ENCODE assay signal across 10 mouse cellular contexts in the genomic region with DNA sequence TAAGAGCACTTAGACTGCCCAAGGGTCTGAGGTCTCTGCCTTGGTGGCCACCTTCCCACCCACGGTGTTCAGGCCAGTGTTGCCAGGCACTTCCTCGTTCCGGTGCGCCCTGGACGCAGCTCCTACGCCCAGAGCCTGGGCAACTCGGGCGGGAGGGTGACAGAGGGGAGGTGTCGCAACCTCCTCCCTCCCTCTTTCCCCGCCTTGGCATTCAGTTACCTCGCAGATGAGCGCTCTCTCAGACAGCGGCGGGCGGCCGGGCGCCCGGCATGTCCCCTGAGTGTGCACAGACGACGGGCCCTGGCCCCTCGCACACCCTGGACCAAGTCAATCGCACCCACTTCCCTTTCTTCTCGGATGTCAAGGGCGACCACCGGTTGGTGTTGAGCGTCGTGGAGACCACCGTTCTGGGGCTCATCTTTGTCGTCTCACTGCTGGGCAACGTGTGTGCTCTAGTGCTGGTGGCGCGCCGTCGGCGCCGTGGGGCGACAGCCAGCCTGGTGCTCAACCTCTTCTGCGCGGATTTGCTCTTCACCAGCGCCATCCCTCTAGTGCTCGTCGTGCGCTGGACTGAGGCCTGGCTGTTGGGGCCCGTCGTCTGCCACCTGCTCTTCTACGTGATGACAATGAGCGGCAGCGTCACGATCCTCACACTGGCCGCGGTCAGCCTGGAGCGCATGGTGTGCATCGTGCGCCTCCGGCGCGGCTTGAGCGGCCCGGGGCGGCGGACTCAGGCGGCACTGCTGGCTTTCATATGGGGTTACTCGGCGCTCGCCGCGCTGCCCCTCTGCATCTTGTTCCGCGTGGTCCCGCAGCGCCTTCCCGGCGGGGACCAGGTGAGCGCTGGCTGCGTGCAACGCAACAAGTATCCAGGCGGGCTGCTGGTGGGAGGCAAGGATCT. TPM values are rescaled to one million over a fixed set of nuclear protein-coding genes. Genes with fewer than 3 reads are reported as not detected.
DNase-seq lines count a peak whose midpoint lies in the region; ATAC-seq lines count a peak whose summit lies in the region.
"Had no signal": no experiment of that assay in that cellular context is flagged by ENCODE, and none has a peak within 500 bp of the region (broad histone marks: within the 10 kb centered on the region; RNA-seq: fewer than 3 reads in every experiment).

Gene Ffar4 (plus strand): TSS at position 214 of the 901 bp plus-strand sequence.

- H3K9ac ChIP-seq in embryonic facial prominence, embryonic 15.5 days = no peak within 1 kb of the TSS
- peak within 1 kb of the TSS; percentile 43; the same call in 1 of the 2 replicates for H3K9ac ChIP-seq in limb, embryonic 13.5 days
- no peak within 1 kb of the TSS for H3K9ac ChIP-seq in midbrain, embryonic 12.5 days (replicated peaks)

- H3K4me3 ChIP-seq in heart, embryonic 10.5 days = peak within 1 kb of the TSS; percentile 56
- peak within 1 kb of the TSS; percentile 30 for H3K4me3 ChIP-seq in embryonic facial prominence, embryonic 15.5 days (replicated peaks)
- peak within 1 kb of the TSS; percentile 42 for H3K4me3 ChIP-seq in limb, embryonic 13.5 days
- H3K4me3 ChIP-seq in midbrain, embryonic 12.5 days = peak within 1 kb of the TSS; percentile 33

- ATAC-seq in embryonic facial prominence, embryonic 15.5 days (ENCODE audit: insufficient number of reproducible peaks, low FRiP score, low TSS enrichment, low read depth) = no peak
- peak; percentile 36; the same call in 1 of the 2 replicates for ATAC-seq in limb, embryonic 13.5 days (ENCODE audit: low FRiP score, low read depth)
- peak; percentile 38; the same call in 1 of the 2 replicates for ATAC-seq in midbrain, embryonic 12.5 days (ENCODE audit: low FRiP score, low read depth)
- ATAC-seq in activated CD4-positive, CD25-positive, alpha-beta regulatory T cell, adult 4 months = no peak

- peaks cover 12% of the 10 kb centered on the region for H3K4me1 ChIP-seq in heart, embryonic 10.5 days
- H3K4me1 ChIP-seq in embryonic facial prominence, embryonic 15.5 days = peaks cover 11% of the 10 kb centered on the region
- peaks cover 12% of the 10 kb centered on the region for H3K4me1 ChIP-seq in limb, embryonic 13.5 days
- peaks cover 10% of the 10 kb centered on the region for H3K4me1 ChIP-seq in midbrain, embryonic 12.5 days

- H3K4me2 ChIP-seq in embryonic facial prominence, embryonic 15.5 days (replicated peaks) = peak within 1 kb of the TSS; percentile 49
- peak within 1 kb of the TSS; percentile 67 for H3K4me2 ChIP-seq in limb, embryonic 13.5 days (replicated peaks)
- peak within 1 kb of the TSS; percentile 54 for H3K4me2 ChIP-seq in midbrain, embryonic 12.5 days (replicated peaks)

- no peak within 1 kb of the TSS for H3K27ac ChIP-seq in heart, embryonic 10.5 days
- no peak within 1 kb of the TSS for H3K27ac ChIP-seq in embryonic facial prominence, embryonic 15.5 days (replicated peaks)
- H3K27ac ChIP-seq in limb, embryonic 13.5 days = no peak within 1 kb of the TSS
- no peak within 1 kb of the TSS for H3K27ac ChIP-seq in midbrain, embryonic 12.5 days (replicated peaks)

- DNase-seq in heart, embryonic 10.5 days (ENCODE audit: low spot score) = no peak
- no peak for DNase-seq in heart, postnatal 4 days
- DNase-seq in ES-CJ7 (ENCODE audit: low read depth, low spot score) = peak; percentile 21
- DNase-seq in layer of hippocampus, postnatal 25 days (ENCODE audit: extremely low spot score in 1 of 2, low spot score in 1 of 2) = no peak

- H3K36me3 ChIP-seq in heart, embryonic 10.5 days = no peaks in the 10 kb centered on the region
- H3K36me3 ChIP-seq in embryonic facial prominence, embryonic 15.5 days = no peaks in the 10 kb centered on the region
- H3K36me3 ChIP-seq in limb, embryonic 13.5 days = no peaks in the 10 kb centered on the region
- no peaks in the 10 kb centered on the region for H3K36me3 ChIP-seq in midbrain, embryonic 12.5 days
- H3K36me3 ChIP-seq: G1E had no signal

- WGBS in heart, embryonic 10.5 days = under 1% methylated on average over 77 of the region's 77 CpGs
- WGBS in embryonic facial prominence, embryonic 15.5 days = under 1% methylated on average over 77 of the region's 77 CpGs
- 1% methylated on average over 74 of the region's 77 CpGs for WGBS in limb, embryonic 13.5 days
- under 1% methylated on average over 77 of the region's 77 CpGs for WGBS in midbrain, embryonic 12.5 days

- H3K27me3 ChIP-seq in heart, embryonic 10.5 days (ENCODE audit: insufficient read depth, poor library complexity, severe bottlenecking) = peaks cover 83% of the 10 kb centered on the region
- peaks cover 54% of the 10 kb centered on the region for H3K27me3 ChIP-seq in embryonic facial prominence, embryonic 15.5 days
- H3K27me3 ChIP-seq in limb, embryonic 13.5 days = peaks cover 71% of the 10 kb centered on the region
- peaks cover 50% of the 10 kb centered on the region for H3K27me3 ChIP-seq in midbrain, embryonic 12.5 days

- H3K9me3 ChIP-seq in heart, embryonic 10.5 days = no peaks in the 10 kb centered on the region
- no peaks in the 10 kb centered on the region for H3K9me3 ChIP-seq in embryonic facial prominence, embryonic 15.5 days (replicated peaks)
- H3K9me3 ChIP-seq in limb, embryonic 13.5 days = no peaks in the 10 kb centered on the region
- H3K9me3 ChIP-seq in midbrain, embryonic 12.5 days = no peaks in the 10 kb centered on the region
- H3K9me3 ChIP-seq: G1E had no signal

RNA-seq across cellular contexts. Expression of gene Ffar4, which starts in this region (rescaled TPM):
- 0.14 and 1.5 TPM in 2 replicates for polyA plus RNA-seq in heart, embryonic 10.5 days (2016; fragmentation: Nextera tagmentation; extraction: Ambion mirVana)
- under 1 TPM in 1 of 2 experiments, not detected in 1; 0.38 TPM for total RNA-seq in heart, postnatal 4 days (2021)
- polyA plus RNA-seq in embryonic facial prominence, embryonic 15.5 days (2015; fragmentation: Nextera tagmentation; extraction: Ambion mirVana) = 0.12 and 0.32 TPM in 2 replicates
- polyA plus RNA-seq in limb, embryonic 13.5 days (2015; fragmentation: Nextera tagmentation; extraction: Ambion mirVana) = not detected in 2 replicates
- polyA plus RNA-seq in midbrain, embryonic 12.5 days (2016; fragmentation: Nextera tagmentation; extraction: Ambion mirVana) = not detected in 2 replicates
- polyA plus RNA-seq in activated CD4-positive, CD25-positive, alpha-beta regulatory T cell, adult 4 months (2017; shearing (Covaris generic)) = under 1 TPM in 1 of 2 experiments, not detected in 1; 0.32 TPM
- total RNA-seq in layer of hippocampus, postnatal 25 days (2021) = not detected
- total RNA-seq: G1E; left cerebral cortex, postnatal 25 days had no signal
- polyA plus RNA-seq: G1E had no signal

Comparison
In these comparisons a context has a peak if more than half of its experiments do, and no peak if none do; other contexts are left out.
1. Peak in ATAC-seq, H3K4me3 ChIP-seq, H3K9ac ChIP-seq and H3K4me2 ChIP-seq in limb, embryonic 13.5 days; RNA of the gene not detected or under 1 TPM.
2. Peak in ATAC-seq, H3K4me3 ChIP-seq and H3K4me2 ChIP-seq in midbrain, embryonic 12.5 days; RNA of the gene not detected or under 1 TPM.